Mouse (Mus musculus) stomach, postnatal 0 days (tissue): ENCODE measurements at regions not wholly inside any gene's neighbourhood (a gene's known extent, or its start where the extent isn't known, plus 50 kb on each side); places are given as distances from the start of the nearest gene placed in this dataset.

Experiments used
- ATAC-seq: fragments of 200-750 bp; cut with Nextera tagmentation; 2 replicates; pipeline ENCODE4 v1.8.0; 2017; ENCODE audit not compliant: low FRiP score, low TSS enrichment
- DNase-seq: peaks from one replicate; pipeline ENCODE4 v3.0.0-alpha.2; 2016; ENCODE audit warnings: low spot score
- H3K27ac ChIP-seq: fragments of 300-500 bp; sonication (generic); replicated peaks from 2 replicates; pipeline ENCODE4 v1.5.1; 2014; ENCODE audit warnings: mild to moderate bottlenecking, control low read depth
- H3K27me3 ChIP-seq: fragments of 300-500 bp; sonication (generic); 2 replicates; pipeline ENCODE4 v1.6.1; 2014; ENCODE audit warnings: low read length; ENCODE audit not compliant: control insufficient read depth, insufficient read depth
- H3K36me3 ChIP-seq: fragments of 300-500 bp; sonication (generic); 2 replicates; pipeline ENCODE4 v1.6.1; 2014; ENCODE audit warnings: low read length, mixed read lengths; ENCODE audit not compliant: control insufficient read depth, insufficient read depth
- H3K4me1 ChIP-seq: fragments of 300-500 bp; sonication (generic); replicated peaks from 2 replicates; pipeline ENCODE4 v1.6.1; 2014; ENCODE audit warnings: antibody characterized with exemption; ENCODE audit not compliant: control insufficient read depth, insufficient read depth
- H3K4me2 ChIP-seq: fragments of 300-500 bp; sonication (generic); replicated peaks from 2 replicates; pipeline ENCODE4 v1.6.1; 2014; ENCODE audit warnings: low read depth, mild to moderate bottlenecking, control low read depth, moderate library complexity
- H3K4me3 ChIP-seq: fragments of 300-500 bp; sonication (generic); 2 replicates; pipeline ENCODE4 v1.5.1; 2014; ENCODE audit warnings: low read depth, low read length, control low read depth
- H3K9ac ChIP-seq: fragments of 300-500 bp; sonication (generic); 2 replicates; pipeline ENCODE4 v1.6.1; 2014; ENCODE audit warnings: mild to moderate bottlenecking, low read length, control low read depth, mixed read lengths
- H3K9me3 ChIP-seq: fragments of 300-500 bp; sonication (generic); 2 replicates; pipeline ENCODE4 v1.6.1; 2016; ENCODE audit warnings: low read length; ENCODE audit not compliant: control insufficient read depth
- CTCF ChIP-seq: IDR thresholded peaks from 2 replicates; pipeline ENCODE4 v1.5.1; 2016; ENCODE audit warnings: antibody characterized with exemption, low read depth, mild to moderate bottlenecking, moderate library complexity
- EP300 ChIP-seq: optimal IDR thresholded peaks from 2 replicates; pipeline ENCODE3; 2016; ENCODE audit warnings: antibody characterized with exemption
- WGBS: fragments of 180-500 bp; shearing (Covaris S2); extraction: QIAGEN DNeasy Blood & Tissue Kit; methylation state at CpG from one replicate; pipeline ENCODE4 v1.1.7; 2014; 5-methylcytosine and 5-hydroxymethylcytosine counted together

GRCm38 (mm10) chr13:31486373-31486772, 69.6 kb upstream of the Foxq1 start:
- no peak for TF ChIP-seq EP300
- WGBS, result 79% methylated on average over 3 of the region's 3 CpGs
- Histone ChIP-seq H3K4me1 (no peaks in the 10 kb centered on the region), H3K27me3 (no peaks in the 10 kb centered on the region), H3K4me3 (no peak overlapping the region), H3K4me2 (no peak overlapping the region), H3K9ac (no peak overlapping the region), H3K27ac (no peak overlapping the region), H3K9me3 (no peaks in the 10 kb centered on the region), H3K36me3 (no peaks in the 10 kb centered on the region)
- DNase-seq (no peak), ATAC-seq (no peak)

- H3K36me3 ChIP-seq, result no peaks in the 10 kb centered on the region
- no peak for ATAC-seq
These were observed 67.7 kb upstream of the Foxq1 start for GRCm38 (mm10) chr13:31488186-31488585.

GRCm38 (mm10) chr13:31503191-31503590, 52.7 kb upstream of the Foxq1 start:
- DNase-seq, result no peak
- WGBS, result 76% methylated on average over 10 of the region's 10 CpGs
- Histone ChIP-seq H3K27ac (no peak overlapping the region), H3K36me3 (no peaks in the 10 kb centered on the region), H3K27me3 (no peaks in the 10 kb centered on the region), H3K4me3 (no peak overlapping the region), H3K4me2 (no peak overlapping the region), H3K9me3 (no peaks in the 10 kb centered on the region), H3K9ac (no peak overlapping the region), H3K4me1 (no peaks in the 10 kb centered on the region; the same call in 1 of the 2 replicates)
- TF ChIP-seq EP300 (no peak), CTCF (no peak)
- ATAC-seq, result no peak

More at GRCm38 (mm10) chr13:31488186-31488585, 67.7 kb upstream of the Foxq1 start:
- Histone ChIP-seq H3K9me3 (no peaks in the 10 kb centered on the region), H3K9ac (no peak overlapping the region), H3K4me3 (no peak overlapping the region), H3K27me3 (no peaks in the 10 kb centered on the region), H3K4me1 (no peaks in the 10 kb centered on the region), H3K27ac (no peak overlapping the region), H3K4me2 (no peak overlapping the region)
- DNase-seq, result no peak
- TF ChIP-seq EP300 (no peak), CTCF (no peak)

- WGBS, result 61% methylated on average over 11 of the region's 11 CpGs
- no peaks in the 10 kb centered on the region for H3K27me3 ChIP-seq
- H3K4me3 ChIP-seq, result no peak overlapping the region
- no peaks in the 10 kb centered on the region for H3K36me3 ChIP-seq
- no peak overlapping the region for H3K27ac ChIP-seq
- no peak overlapping the region for H3K4me2 ChIP-seq
- no peaks in the 10 kb centered on the region for H3K9me3 ChIP-seq
- H3K9ac ChIP-seq, result no peak overlapping the region
- TF ChIP-seq CTCF, result no peak
- no peak for DNase-seq
- ATAC-seq, result no peak
- no peaks in the 10 kb centered on the region; the same call in 1 of the 2 replicates for H3K4me1 ChIP-seq
These were observed 52.1 kb upstream of the Foxq1 start for GRCm38 (mm10) chr13:31503832-31504231.

GRCm38 (mm10) chr13:31504316-31504715, 51.6 kb upstream of the Foxq1 start:
- ATAC-seq, result no peak
- Histone ChIP-seq H3K4me2 (no peak overlapping the region), H3K27ac (no peak overlapping the region), H3K9ac (no peak overlapping the region), H3K4me3 (no peak overlapping the region), H3K36me3 (no peaks in the 10 kb centered on the region), H3K9me3 (no peaks in the 10 kb centered on the region), H3K27me3 (no peaks in the 10 kb centered on the region), H3K4me1 (no peaks in the 10 kb centered on the region; the same call in 1 of the 2 replicates)
- WGBS, result 78% methylated on average over 6 of the region's 7 CpGs
- TF ChIP-seq EP300 (no peak), CTCF (no peak)
- no peak for DNase-seq

- Histone ChIP-seq H3K27ac (no peak overlapping the region), H3K27me3 (no peaks in the 10 kb centered on the region), H3K36me3 (no peaks in the 10 kb centered on the region), H3K9me3 (no peaks in the 10 kb centered on the region), H3K9ac (no peak overlapping the region), H3K4me2 (no peak overlapping the region), H3K4me1 (no peaks in the 10 kb centered on the region; the same call in 1 of the 2 replicates), H3K4me3 (no peak overlapping the region)
- ATAC-seq (no peak), DNase-seq (no peak)
- 84% methylated on average over 10 of the region's 10 CpGs for whole genome bisulfite sequencing
- no peak for TF ChIP-seq CTCF
- TF ChIP-seq EP300, result no peak
These were observed 50.5 kb upstream of the Foxq1 start for GRCm38 (mm10) chr13:31505386-31505785.
